Mouse (Mus musculus): ENCODE results near the gene Zw10. TPM values are rescaled to one million over a fixed set of nuclear protein-coding genes. Genes with fewer than 3 reads are reported as not detected.

Gene Zw10
- polyA plus RNA-seq, 1 experiment from 2014 or later = 53.4 TPM

- no peak overlapping the region for H3K9ac ChIP-seq
- WGBS = 52% methylated on average over 7 of the region's 7 CpGs
- ATAC-seq (ENCODE audit: insufficient read depth) (no peak), DNase-seq (no peak)
- peak overlapping the region; percentile 85; the same call in 1 of the 2 replicates for H3K27ac ChIP-seq (ENCODE audit: low read depth)
- H3K27me3 ChIP-seq (ENCODE audit: insufficient read depth, low read length) = no peaks in the 10 kb centered on the region
- H3K4me3 ChIP-seq (ENCODE audit: low read depth, low read length) = no peak overlapping the region
- no peaks in the 10 kb centered on the region for H3K36me3 ChIP-seq (ENCODE audit: insufficient read depth)
- H3K4me2 ChIP-seq = no peak overlapping the region
- peaks cover 12% of the 10 kb centered on the region; the same call in 1 of the 2 replicates for H3K4me1 ChIP-seq (ENCODE audit: insufficient read depth)
- TF ChIP-seq CTCF (IDR thresholded peaks at IDR 0.05; ENCODE audit: low read depth) = no peak
- no peaks in the 10 kb centered on the region for H3K9me3 ChIP-seq (ENCODE audit: low read depth, low read length)
Observed at GRCm38 (mm10) chr9:49109101-49109500, 53.7 kb downstream of the Zw10 start.

DNA sequence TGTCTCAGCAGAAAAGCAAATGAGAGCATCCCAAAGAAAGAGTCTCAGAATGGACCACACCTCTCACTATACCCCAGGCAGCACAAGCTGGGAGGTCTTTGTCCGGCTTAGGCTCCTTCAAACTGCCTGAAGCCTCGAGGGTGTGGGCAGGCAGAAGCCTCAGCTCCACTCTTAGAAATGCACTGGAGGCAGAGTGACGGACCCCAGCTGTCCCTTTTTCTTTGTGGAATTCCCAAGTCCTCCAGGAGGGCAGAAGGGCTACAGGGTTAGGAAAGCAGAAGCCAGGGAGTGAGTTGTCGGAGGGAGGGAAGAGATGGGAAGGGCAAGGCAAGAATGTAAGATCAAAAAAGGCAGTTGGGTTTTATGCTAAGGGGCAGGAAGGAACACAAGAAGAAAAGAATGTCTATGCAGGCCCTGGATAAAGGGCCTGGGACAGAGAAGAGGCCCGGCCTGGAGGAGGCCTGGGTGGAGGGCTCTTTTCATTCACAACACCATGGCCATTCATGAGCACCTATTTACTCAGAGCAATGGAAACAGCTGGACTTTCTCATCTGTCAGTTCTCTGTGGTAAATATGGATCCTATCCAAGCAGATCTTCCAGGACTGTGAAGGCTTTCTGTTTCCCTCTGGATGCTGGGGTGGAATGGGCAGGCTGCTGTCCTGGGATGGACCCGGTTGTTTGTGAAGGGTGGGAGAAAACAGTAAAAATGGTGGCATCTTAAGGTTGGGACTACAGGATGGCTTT lies 55.2 kb downstream of the Zw10 start:
- ATAC-seq (ENCODE audit: insufficient read depth) (peak; percentile 91), DNase-seq (peak; percentile 95)
- WGBS = 31% methylated on average over 6 of the region's 6 CpGs
- TF ChIP-seq CTCF (IDR thresholded peaks at IDR 0.05; ENCODE audit: low read depth) = no peak; the same call in 1 of the 2 replicates
- no peaks in the 10 kb centered on the region for H3K27me3 ChIP-seq (ENCODE audit: insufficient read depth, low read length)
- H3K4me2 ChIP-seq = no peak overlapping the region
- no peaks in the 10 kb centered on the region for H3K9me3 ChIP-seq (ENCODE audit: low read depth, low read length)
- H3K9ac ChIP-seq = no peak overlapping the region
- peak overlapping the region; percentile 85 for H3K27ac ChIP-seq (ENCODE audit: low read depth)
- H3K4me1 ChIP-seq (ENCODE audit: insufficient read depth) = peaks cover 12% of the 10 kb centered on the region; the same call in 1 of the 2 replicates
- no peak overlapping the region for H3K4me3 ChIP-seq (ENCODE audit: low read depth, low read length)
- no peaks in the 10 kb centered on the region for H3K36me3 ChIP-seq (ENCODE audit: insufficient read depth)

- no peak overlapping the region for H3K9ac ChIP-seq
- no peaks in the 10 kb centered on the region for H3K27me3 ChIP-seq (ENCODE audit: insufficient read depth, low read length)
- H3K4me3 ChIP-seq (ENCODE audit: low read depth, low read length) = no peak overlapping the region
- 59% methylated on average over 5 of the region's 5 CpGs for WGBS
- DNase-seq = peak; percentile 19
- peak overlapping the region; percentile 85 for H3K27ac ChIP-seq (ENCODE audit: low read depth)
- ATAC-seq (ENCODE audit: insufficient read depth) = peak; percentile 7; the same call in 1 of the 2 replicates
- no peak for TF ChIP-seq CTCF (IDR thresholded peaks at IDR 0.05; ENCODE audit: low read depth)
- no peak overlapping the region for H3K4me2 ChIP-seq
- H3K9me3 ChIP-seq (ENCODE audit: low read depth, low read length) = no peaks in the 10 kb centered on the region
- peaks cover 12% of the 10 kb centered on the region; the same call in 1 of the 2 replicates for H3K4me1 ChIP-seq (ENCODE audit: insufficient read depth)
- H3K36me3 ChIP-seq (ENCODE audit: insufficient read depth) = no peaks in the 10 kb centered on the region
Observed at GRCm38 (mm10) chr9:49111296-49111695, 55.9 kb downstream of the Zw10 start.

DNA sequence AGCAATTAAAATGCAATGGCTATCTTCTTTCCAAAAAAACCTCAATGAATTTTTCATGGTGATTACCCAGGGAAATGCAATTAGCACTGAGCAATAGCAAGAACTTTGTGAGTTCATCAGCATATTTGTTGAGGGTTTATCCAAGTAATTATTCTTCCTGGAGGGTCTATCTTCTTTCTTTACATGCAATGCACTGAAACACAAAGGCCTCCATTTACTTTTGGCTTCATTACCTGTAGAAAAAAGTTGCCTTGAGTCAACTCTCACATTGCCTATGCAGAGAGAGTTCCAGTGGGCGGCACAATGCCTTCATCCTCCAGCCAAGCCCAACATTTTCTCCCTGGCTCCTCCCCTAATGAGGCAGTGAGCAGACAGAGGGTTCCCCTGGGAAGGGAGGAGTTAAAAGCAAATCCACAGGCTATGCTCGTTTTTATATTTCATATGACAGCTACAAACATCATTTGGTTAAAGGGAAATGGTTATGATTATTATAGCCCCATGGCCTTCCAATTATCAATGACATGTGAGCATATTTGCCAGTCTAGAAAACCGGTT lies 62.9 kb downstream of the Zw10 start:
- Histone ChIP-seq H3K27ac (ENCODE audit: low read depth) (no peak overlapping the region), H3K9me3 (ENCODE audit: low read depth, low read length) (no peaks in the 10 kb centered on the region), H3K27me3 (ENCODE audit: insufficient read depth, low read length) (no peaks in the 10 kb centered on the region), H3K4me1 (ENCODE audit: insufficient read depth) (no peaks in the 10 kb centered on the region), H3K4me2 (no peak overlapping the region), H3K9ac (no peak overlapping the region), H3K4me3 (ENCODE audit: low read depth, low read length) (no peak overlapping the region), H3K36me3 (ENCODE audit: insufficient read depth) (no peaks in the 10 kb centered on the region)
- TF ChIP-seq CTCF (IDR thresholded peaks at IDR 0.05; ENCODE audit: low read depth) = no peak
- ATAC-seq (ENCODE audit: insufficient read depth) (no peak), DNase-seq (peak; percentile 46)
- 37% methylated on average over 3 of the region's 3 CpGs for WGBS

GRCm38 (mm10) chr9:49119759-49120158 lies 64.3 kb downstream of the Zw10 start:
- DNase-seq = no peak
- no peaks in the 10 kb centered on the region for H3K9me3 ChIP-seq (ENCODE audit: low read depth, low read length)
- H3K9ac ChIP-seq = no peak overlapping the region
- no peaks in the 10 kb centered on the region for H3K27me3 ChIP-seq (ENCODE audit: insufficient read depth, low read length)
- H3K36me3 ChIP-seq (ENCODE audit: insufficient read depth) = no peaks in the 10 kb centered on the region
- no peak overlapping the region for H3K27ac ChIP-seq (ENCODE audit: low read depth)
- no peaks in the 10 kb centered on the region for H3K4me1 ChIP-seq (ENCODE audit: insufficient read depth)
- H3K4me2 ChIP-seq = no peak overlapping the region
- no peak for TF ChIP-seq CTCF (IDR thresholded peaks at IDR 0.05; ENCODE audit: low read depth)
- H3K4me3 ChIP-seq (ENCODE audit: low read depth, low read length) = no peak overlapping the region
- no peak for ATAC-seq (ENCODE audit: insufficient read depth)
- WGBS = 81% methylated on average over 4 of the region's 4 CpGs

DNA sequence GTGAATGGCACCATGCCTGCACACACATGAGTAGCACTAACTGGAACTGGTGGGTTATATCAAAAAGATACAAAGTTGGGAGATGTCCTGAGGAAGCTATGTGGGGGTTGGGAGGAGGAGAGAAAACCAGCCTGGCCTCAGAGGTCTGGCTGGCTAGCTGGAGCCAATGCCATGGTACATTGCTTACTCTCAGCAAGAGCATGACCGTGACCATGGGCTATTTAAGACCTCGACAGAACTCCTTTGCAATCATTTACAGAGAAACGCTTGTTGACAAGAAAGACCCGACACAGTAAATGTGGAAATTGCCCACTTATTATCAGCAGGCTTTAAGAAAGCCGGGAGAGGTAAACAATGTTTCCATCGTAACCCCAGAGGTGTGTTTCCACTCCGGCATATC lies 70.3 kb downstream of the Zw10 start:
- no peak overlapping the region for H3K4me3 ChIP-seq (ENCODE audit: low read depth, low read length)
- H3K27ac ChIP-seq (ENCODE audit: low read depth) = no peak overlapping the region
- 59% methylated on average over 7 of the region's 7 CpGs for WGBS
- H3K36me3 ChIP-seq (ENCODE audit: insufficient read depth) = no peaks in the 10 kb centered on the region
- H3K9ac ChIP-seq = no peak overlapping the region
- no peaks in the 10 kb centered on the region for H3K9me3 ChIP-seq (ENCODE audit: low read depth, low read length)
- H3K27me3 ChIP-seq (ENCODE audit: insufficient read depth, low read length) = no peaks in the 10 kb centered on the region
- no peaks in the 10 kb centered on the region for H3K4me1 ChIP-seq (ENCODE audit: insufficient read depth)
- H3K4me2 ChIP-seq = no peak overlapping the region
- no peak for DNase-seq
- no peak for ATAC-seq (ENCODE audit: insufficient read depth)
- TF ChIP-seq CTCF (IDR thresholded peaks at IDR 0.05; ENCODE audit: low read depth) = no peak

Other genes starting within 250 kb of the Zw10 start
- 0.71 and 1.2 TPM in 2 replicates for gene Zbtb16, start 219.4 kb upstream of the Zw10 start, polyA plus RNA-seq (2014; fragmentation: Nextera tagmentation; extraction: Ambion mirVana)
- 0.82 and 1.5 TPM in 2 replicates for gene Htr3a, start 144.5 kb upstream of the Zw10 start, polyA plus RNA-seq (2014; fragmentation: Nextera tagmentation; extraction: Ambion mirVana)
- 0.12 TPM in 1 of 2 replicates, not detected in the other for gene Htr3b, start 90.6 kb upstream of the Zw10 start, polyA plus RNA-seq (2014; fragmentation: Nextera tagmentation; extraction: Ambion mirVana)
- 33.2 and 33.5 TPM in 2 replicates for gene Usp28, start 70.2 kb upstream of the Zw10 start, polyA plus RNA-seq (2014; fragmentation: Nextera tagmentation; extraction: Ambion mirVana)
- gene Tmprss5, start 25.6 kb downstream of the Zw10 start, polyA plus RNA-seq (2014; fragmentation: Nextera tagmentation; extraction: Ambion mirVana) = 0.34 and 0.47 TPM in 2 replicates
- gene Gm4894, start 194.9 kb downstream of the Zw10 start, polyA plus RNA-seq (2014; fragmentation: Nextera tagmentation; extraction: Ambion mirVana) = not detected in 2 replicates

Data from lung, embryonic 14.5 days (tissue).